22 mouse cellular contexts compared by ENCODE assay signal in genomic region chr2:124289356-124289755, GRCm38 (mm10).
A peak's percentile ranks its signal among the peaks of the same experiment; 100 is the strongest.
DNase-seq lines count a peak whose midpoint lies in the region; ATAC-seq lines count a peak whose summit lies in the region.
"Had no signal": no experiment of that assay in that cellular context is flagged by ENCODE, and none has a peak within 500 bp of the region (broad histone marks: within the 10 kb centered on the region; RNA-seq: fewer than 3 reads in every experiment).

No protein-coding gene starts in this region.

- no peaks in the 10 kb centered on the region for H3K9me3 ChIP-seq in midbrain, embryonic 10.5 days (replicated peaks)
- H3K9me3 ChIP-seq in midbrain, embryonic 14.5 days (ENCODE audit: control insufficient read depth, low read length): no peaks in the 10 kb centered on the region
- H3K9me3 ChIP-seq in neural tube, embryonic 15.5 days (replicated peaks): no peaks in the 10 kb centered on the region; the same call in 1 of the 2 replicates
- H3K9me3 ChIP-seq: embryonic facial prominence, embryonic 10.5 days; heart, embryonic 15.5 days; hindbrain, embryonic 13.5 days had no signal

- no peaks in the 10 kb centered on the region for H3K36me3 ChIP-seq in midbrain, embryonic 10.5 days
- H3K36me3 ChIP-seq in midbrain, embryonic 14.5 days (ENCODE audit: control insufficient read depth, insufficient read depth, low read length): no peaks in the 10 kb centered on the region
- H3K36me3 ChIP-seq in neural tube, embryonic 15.5 days: no peaks in the 10 kb centered on the region
- H3K36me3 ChIP-seq: embryonic facial prominence, embryonic 10.5 days; G1E; heart, embryonic 15.5 days; hindbrain, embryonic 13.5 days had no signal

- no peak overlapping the region for H3K4me3 ChIP-seq in midbrain, embryonic 10.5 days
- no peak overlapping the region for H3K4me3 ChIP-seq in midbrain, embryonic 14.5 days (replicated peaks; ENCODE audit: low read depth, low read length)
- H3K4me3 ChIP-seq in neural tube, embryonic 15.5 days (replicated peaks): no peak overlapping the region
- H3K4me3 ChIP-seq: embryonic facial prominence, embryonic 10.5 days; heart, adult 2 months; heart, embryonic 15.5 days; hindbrain, embryonic 13.5 days had no signal

- peak; percentile 22 for DNase-seq in midbrain, embryonic 10.5 days (ENCODE audit: low spot score)
- no peak for DNase-seq in midbrain, embryonic 14.5 days
- DNase-seq in 3T3-L1 (ENCODE audit: low read depth, low spot score): peak; percentile 17
- DNase-seq in R1 (ENCODE audit: low read depth, low spot score): peak; percentile 37
- no peak for DNase-seq in thymus, postnatal 36 days
- DNase-seq: adrenal gland, postnatal 14 days; cerebellum, adult 11-12 months; cerebellum, adult 9-11 months; cerebellum, postnatal 36 days; gastrocnemius, postnatal 36 days; heart, adult 2 months; heart, postnatal 14 days had no signal

- no peak overlapping the region for H3K27ac ChIP-seq in midbrain, embryonic 10.5 days (replicated peaks)
- H3K27ac ChIP-seq in midbrain, embryonic 14.5 days (replicated peaks; ENCODE audit: low read depth, low read length): no peak overlapping the region
- no peak overlapping the region for H3K27ac ChIP-seq in neural tube, embryonic 15.5 days (replicated peaks)
- H3K27ac ChIP-seq: embryonic facial prominence, embryonic 10.5 days; heart, adult 2 months; heart, embryonic 15.5 days; hindbrain, embryonic 13.5 days; hindbrain, postnatal 0 days had no signal

- ATAC-seq in midbrain, embryonic 14.5 days (ENCODE audit: low FRiP score, low TSS enrichment): no peak
- ATAC-seq in megakaryocyte, adult 5-6 weeks (ENCODE audit: poor library complexity, severe bottlenecking): peak; percentile 99
- ATAC-seq in neural tube, embryonic 15.5 days (ENCODE audit: low FRiP score): no peak
- ATAC-seq: activated CD4-positive, CD25-positive, alpha-beta regulatory T cell, adult 4 months; forebrain, embryonic 14.5 days; hindbrain, postnatal 0 days had no signal

- no peaks in the 10 kb centered on the region for H3K27me3 ChIP-seq in midbrain, embryonic 10.5 days (ENCODE audit: low read depth, poor library complexity, severe bottlenecking)
- H3K27me3 ChIP-seq in midbrain, embryonic 14.5 days (ENCODE audit: control insufficient read depth, insufficient read depth, low read length): no peaks in the 10 kb centered on the region
- H3K27me3 ChIP-seq in neural tube, embryonic 15.5 days (replicated peaks): no peaks in the 10 kb centered on the region
- H3K27me3 ChIP-seq: heart, embryonic 15.5 days; hindbrain, embryonic 13.5 days had no signal

- no peak overlapping the region for H3K4me2 ChIP-seq in midbrain, embryonic 14.5 days (ENCODE audit: low read length)
- no peak overlapping the region for H3K4me2 ChIP-seq in neural tube, embryonic 15.5 days
- H3K4me2 ChIP-seq: heart, embryonic 11.5 days; heart, embryonic 15.5 days; hindbrain, embryonic 13.5 days had no signal

- 70% methylated on average over 2 of the region's 2 CpGs for WGBS in midbrain, embryonic 10.5 days
- 29% methylated on average over 2 of the region's 2 CpGs for WGBS in midbrain, embryonic 14.5 days
- WGBS in neural tube, embryonic 15.5 days: 84% methylated on average over 2 of the region's 2 CpGs

- peaks cover 3% of the 10 kb centered on the region; the same call in 1 of the 2 replicates for H3K4me1 ChIP-seq in midbrain, embryonic 10.5 days
- H3K4me1 ChIP-seq in midbrain, embryonic 14.5 days (ENCODE audit: control insufficient read depth, insufficient read depth, low read length): 0 out of 2 replicates have a peak, but pooled peaks cover 4% of the 10 kb centered on the region
- no peaks in the 10 kb centered on the region for H3K4me1 ChIP-seq in neural tube, embryonic 15.5 days
- H3K4me1 ChIP-seq: embryonic facial prominence, embryonic 10.5 days; heart, embryonic 15.5 days; hindbrain, embryonic 13.5 days had no signal

- no peak overlapping the region for H3K9ac ChIP-seq in midbrain, embryonic 14.5 days (replicated peaks; ENCODE audit: low read length)
- H3K9ac ChIP-seq in neural tube, embryonic 15.5 days (replicated peaks): no peak overlapping the region
- H3K9ac ChIP-seq: heart, embryonic 15.5 days; hindbrain, embryonic 13.5 days had no signal

Comparison
In these comparisons a context has a peak if more than half of its experiments do, and no peak if none do; other contexts are left out.
1. DNase-seq: peak in midbrain, embryonic 10.5 days (single experiment), 3T3-L1 (single experiment) and R1 (single experiment); none in midbrain, embryonic 14.5 days (single experiment) and thymus, postnatal 36 days (0 of 2).